Mouse (Mus musculus) CH12.LX (cell line): ENCODE measurements around the gene Mtap.

Source experiments
- ETS1 ChIP-seq: conservative IDR thresholded peaks from 2 replicates; pipeline ENCODE4 v1.6.1; 2012; ENCODE audit warnings: low read depth, mild to moderate bottlenecking, inconsistent platforms, low read length, improper control_type of control experiment, moderate library complexity
- MYC ChIP-seq: IDR thresholded peaks from 2 replicates; pipeline ENCODE4 v1.6.1; 2011; ENCODE audit warnings: low read depth, mild to moderate bottlenecking, improper control_type of control experiment, low read length
- POLR2A ChIP-seq: IDR thresholded peaks from 2 replicates; pipeline ENCODE4 v1.6.1; 2011; ENCODE audit warnings: low read depth, mild to moderate bottlenecking, improper control_type of control experiment, low read length
- TCF12 ChIP-seq: IDR thresholded peaks from 2 replicates; pipeline ENCODE4 v1.6.1; 2014; ENCODE audit warnings: low read depth, mild to moderate bottlenecking, inconsistent platforms, low read length, improper control_type of control experiment
- ZC3H11A ChIP-seq: IDR thresholded peaks from 2 replicates; pipeline ENCODE4 v1.6.1; 2012; ENCODE audit warnings: low read depth, mild to moderate bottlenecking, inconsistent platforms, low read length, improper control_type of control experiment
- ZNF384 ChIP-seq: IDR thresholded peaks from 2 replicates; pipeline ENCODE4 v1.6.1; 2012; ENCODE audit warnings: low read depth, low read length, improper control_type of control experiment, inconsistent platforms

DNA sequence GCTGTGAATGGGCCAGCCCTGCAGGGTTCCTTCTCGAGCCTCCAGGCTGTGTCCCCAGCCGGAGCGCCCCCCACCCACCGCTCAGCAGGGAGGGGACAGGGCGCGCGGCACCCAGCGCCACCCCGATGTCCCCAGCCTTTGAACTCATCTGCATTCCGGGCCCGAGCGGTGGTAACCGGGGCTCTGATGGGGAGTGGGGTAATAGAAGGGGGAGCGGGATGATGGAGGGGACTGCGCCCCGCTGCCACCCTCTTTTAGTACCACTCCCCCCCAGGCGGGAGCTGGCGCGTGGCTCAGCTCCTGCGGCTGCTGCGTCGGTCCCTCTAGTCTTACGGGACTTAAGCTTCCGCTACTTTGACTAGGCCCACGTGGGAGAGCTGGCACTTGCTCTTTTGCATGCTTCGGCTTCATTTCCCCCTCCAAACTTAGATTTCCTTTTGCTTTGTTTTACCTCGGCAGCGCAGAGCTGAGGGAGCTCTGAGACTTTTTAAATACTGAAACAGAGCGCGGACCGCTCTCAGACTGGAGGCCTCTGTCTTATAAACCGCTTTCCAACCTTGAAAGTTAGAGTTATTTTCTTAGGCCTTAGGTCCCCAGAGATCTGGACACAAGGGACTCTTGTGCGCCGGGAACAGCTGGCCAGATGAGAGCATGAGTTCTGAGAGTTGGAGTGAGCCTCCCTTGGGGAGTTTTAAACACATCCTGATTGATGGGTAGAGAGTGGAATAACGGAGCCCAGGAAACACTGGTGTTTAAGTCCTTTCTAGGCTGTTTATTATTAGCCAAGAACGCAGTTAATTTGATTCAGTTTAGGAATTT lies 829 bp downstream of the Mtap start:
- TF ChIP-seq POLR2A (no peak), ETS1 (no peak), MYC (no peak), ZNF384 (no peak), TCF12 (no peak), ZC3H11A (no peak)
